Comparison of ENCODE assay signal across 8 mouse cellular contexts in genomic region chr1:39367601-39368266, GRCm38 (mm10). TPM values are rescaled to one million over a fixed set of nuclear protein-coding genes. Genes with fewer than 3 reads are reported as not detected.
DNase-seq lines count a peak whose midpoint lies in the region; ATAC-seq and TF ChIP-seq lines count a peak whose summit lies in the region.

Rpl31 (plus strand) TSS chr1:39367842.

- ATAC-seq in G1E (ENCODE audit: extremely low read depth, insufficient number of reproducible peaks, low FRiP score, poor library complexity, severe bottlenecking), result peak; percentile 98
- ATAC-seq in forebrain, embryonic 16.5 days, result peak; percentile 100
- peak; percentile 99 for ATAC-seq in lung, embryonic 14.5 days (ENCODE audit: insufficient read depth)

- H3K9ac ChIP-seq in forebrain, embryonic 16.5 days (replicated peaks; ENCODE audit: low read depth, low read length), result peak within 1 kb of the TSS; percentile 77
- H3K9ac ChIP-seq in lung, embryonic 14.5 days, result peak within 1 kb of the TSS; percentile 98

- no peaks in the 10 kb centered on the region for H3K9me3 ChIP-seq in G1E (replicated peaks)
- H3K9me3 ChIP-seq in forebrain, embryonic 16.5 days (ENCODE audit: control insufficient read depth, low read length), result no peaks in the 10 kb centered on the region
- no peaks in the 10 kb centered on the region for H3K9me3 ChIP-seq in lung, embryonic 14.5 days (ENCODE audit: low read depth, low read length)

- under 1% methylated on average over 62 of the region's 62 CpGs for WGBS in forebrain, embryonic 16.5 days
- under 1% methylated on average over 61 of the region's 62 CpGs for whole genome bisulfite sequencing in lung, embryonic 14.5 days
- WGBS in olfactory bulb, adult 2 months, result under 1% methylated on average over 62 of the region's 62 CpGs
- WGBS in thymus, adult 2 months, result under 1% methylated on average over 62 of the region's 62 CpGs

- intact Hi-C loops in heart, postnatal 36 days (cut with DNase I), result loop anchor here (2.0 kb wide), 1 partner anchor 111 kb away; the partner anchor contains the start of gene Tbc1d8

- H3K4me2 ChIP-seq in forebrain, embryonic 16.5 days (ENCODE audit: low read length), result peak within 1 kb of the TSS; percentile 90
- H3K4me2 ChIP-seq in lung, embryonic 14.5 days, result peak within 1 kb of the TSS; percentile 92

- TF ChIP-seq POLR2A in olfactory bulb, adult 2 months (IDR thresholded peaks at IDR 0.05; ENCODE audit: insufficient read depth, low read depth, low read length), result peak; percentile 68
- peak; percentile 89 for TF ChIP-seq POLR2A in thymus, adult 2 months (IDR thresholded peaks at IDR 0.05; ENCODE audit: control insufficient read depth, extremely low read depth, insufficient read depth, low read length, poor library complexity)

- peaks cover 24% of the 10 kb centered on the region for H3K27me3 ChIP-seq in G1E (ENCODE audit: insufficient read depth, low read length)
- H3K27me3 ChIP-seq in forebrain, embryonic 16.5 days (replicated peaks; ENCODE audit: control insufficient read depth, insufficient read depth, low read length), result no peaks in the 10 kb centered on the region
- H3K27me3 ChIP-seq in lung, embryonic 14.5 days (ENCODE audit: insufficient read depth, low read length), result no peaks in the 10 kb centered on the region
- H3K27me3 ChIP-seq in thymus, adult 2 months (ENCODE audit: control insufficient read depth, insufficient read depth, low read length), result no peaks in the 10 kb centered on the region

- H3K4me3 ChIP-seq in G1E (ENCODE audit: low read depth, low read length), result peak within 1 kb of the TSS; percentile 86
- peak within 1 kb of the TSS; percentile 70 for H3K4me3 ChIP-seq in forebrain, embryonic 16.5 days (replicated peaks; ENCODE audit: low read length)
- peak within 1 kb of the TSS; percentile 89 for H3K4me3 ChIP-seq in layer of hippocampus, adult 2 months
- peak within 1 kb of the TSS; percentile 87 for H3K4me3 ChIP-seq in lung, embryonic 14.5 days (ENCODE audit: low read depth, low read length)
- H3K4me3 ChIP-seq in olfactory bulb, adult 2 months (ENCODE audit: insufficient read depth, low read depth, low read length), result peak within 1 kb of the TSS; percentile 91
- peak within 1 kb of the TSS; percentile 99 for H3K4me3 ChIP-seq in thymus, adult 2 months (ENCODE audit: control insufficient read depth, insufficient read depth, low read length)

- no peak for TF ChIP-seq CTCF in G1E (IDR thresholded peaks at IDR 0.05; ENCODE audit: low read depth, low read length)
- TF ChIP-seq CTCF in layer of hippocampus, adult 2 months (conservative IDR thresholded peaks at IDR 0.05), result no peak
- no peak for TF ChIP-seq CTCF in lung, embryonic 14.5 days (IDR thresholded peaks at IDR 0.05; ENCODE audit: low read depth)
- no peak for TF ChIP-seq CTCF in olfactory bulb, adult 2 months (IDR thresholded peaks at IDR 0.05; ENCODE audit: insufficient read depth, low read depth, low read length)
- no peak for TF ChIP-seq CTCF in thymus, adult 2 months (IDR thresholded peaks at IDR 0.05; ENCODE audit: borderline replicate concordance, control insufficient read depth, extremely low read depth, insufficient read depth, low read length, poor library complexity)

- DNase-seq in G1E (ENCODE audit: low spot score), result peak; percentile 84
- DNase-seq in cerebellum, adult 18-20 months, result peak; percentile 98 to 99
- peak; percentile 97 to 98 for DNase-seq in heart, postnatal 36 days
- DNase-seq in layer of hippocampus, adult 2 months (ENCODE audit: low spot score in 2 of 2), result peak; percentile 98 to 99
- DNase-seq in lung, embryonic 14.5 days, result peak; percentile 98
- DNase-seq in thymus, adult 2 months, result peak; percentile 98

- peak within 1 kb of the TSS; percentile 84 for H3K27ac ChIP-seq in forebrain, embryonic 16.5 days (ENCODE audit: low read length)
- H3K27ac ChIP-seq in layer of hippocampus, adult 2 months, result peak within 1 kb of the TSS; percentile 97
- H3K27ac ChIP-seq in lung, embryonic 14.5 days (ENCODE audit: low read depth), result peak within 1 kb of the TSS; percentile 91
- peak within 1 kb of the TSS; percentile 55 for H3K27ac ChIP-seq in olfactory bulb, adult 2 months (ENCODE audit: insufficient read depth, low read depth, low read length)
- peak within 1 kb of the TSS; percentile 26 for H3K27ac ChIP-seq in thymus, adult 2 months (ENCODE audit: control insufficient read depth, insufficient read depth, low read length)

- peaks cover 45% of the 10 kb centered on the region for H3K4me1 ChIP-seq in G1E (ENCODE audit: insufficient read depth, low read depth, low read length)
- H3K4me1 ChIP-seq in forebrain, embryonic 16.5 days (replicated peaks; ENCODE audit: control insufficient read depth, insufficient read depth, low read length), result peaks cover 17% of the 10 kb centered on the region
- 0 out of 2 replicates have a peak, but pooled peaks cover 3% of the 10 kb centered on the region for H3K4me1 ChIP-seq in lung, embryonic 14.5 days (ENCODE audit: insufficient read depth)
- H3K4me1 ChIP-seq in olfactory bulb, adult 2 months (ENCODE audit: control insufficient read depth, insufficient read depth, low read length), result no peaks in the 10 kb centered on the region; the same call in 1 of the 2 replicates
- peaks cover 14% of the 10 kb centered on the region for H3K4me1 ChIP-seq in thymus, adult 2 months (replicated peaks; ENCODE audit: control insufficient read depth, insufficient read depth, low read length)

- H3K36me3 ChIP-seq in G1E (replicated peaks), result peaks cover 47% of the 10 kb centered on the region
- H3K36me3 ChIP-seq in forebrain, embryonic 16.5 days (ENCODE audit: control insufficient read depth, insufficient read depth), result peaks cover 18% of the 10 kb centered on the region
- peaks cover 34% of the 10 kb centered on the region for H3K36me3 ChIP-seq in lung, embryonic 14.5 days (ENCODE audit: insufficient read depth)
- H3K36me3 ChIP-seq in thymus, adult 2 months (ENCODE audit: control insufficient read depth, insufficient read depth, low read length), result peaks cover 34% of the 10 kb centered on the region

RNA-seq across cellular contexts. Expression of gene Rpl31, which starts in this region (rescaled TPM):
- total RNA-seq in G1E (2014; fragmentation: Nextera tagmentation) (2,463 and 2,512 TPM in 2 replicates), G1E (2017) (739 and 825 TPM in 2 replicates)
- polyA plus RNA-seq in G1E (2012), result 438 and 479 TPM in 2 replicates
- 288 and 293 TPM in 2 replicates for polyA plus RNA-seq in forebrain, embryonic 16.5 days (2015; fragmentation: Nextera tagmentation; extraction: Ambion mirVana)
- 100 to 1,000 TPM; 517 to 581 TPM for total RNA-seq in heart, postnatal 36 days (2021)
- total RNA-seq in layer of hippocampus, adult 2 months (2021), result 100 to 1,000 TPM; 538 to 549 TPM
- 717 and 719 TPM in 2 replicates for polyA plus RNA-seq in lung, embryonic 14.5 days (2014; fragmentation: Nextera tagmentation; extraction: Ambion mirVana)
- polyA plus RNA-seq in olfactory bulb, adult 2 months (2012; ENCODE audit: insufficient read depth, insufficient read length, low replicate concordance, missing spikeins), result 807 TPM in 1 of 2 replicates, not detected in the other
- polyA plus RNA-seq in thymus, adult 2 months (2012; rRNA removed), result 336 and 375 TPM in 2 replicates

Comparison
In these comparisons a context has a peak if more than half of its experiments do, and no peak if none do; other contexts are left out.
1. Peak in every context shown above with its lines: DNase-seq, ATAC-seq, H3K4me3 ChIP-seq and H3K27ac ChIP-seq.
2. H3K27ac ChIP-seq: peak in every context shown above with its lines; median percentile 97 in layer of hippocampus, adult 2 months; 91 in lung, embryonic 14.5 days; 84 in forebrain, embryonic 16.5 days; 55 in olfactory bulb, adult 2 months; 26 in thymus, adult 2 months.